Mouse (Mus musculus) embryonic facial prominence, embryonic 10.5 days (tissue): Measurements from ENCODE around the gene Tsen34. TPM values are rescaled to one million over a fixed set of nuclear protein-coding genes. Genes with fewer than 3 reads are reported as not detected.
"Not testable (repeated sequence)": the region's sequence is repeated elsewhere in the genome, so short reads cannot be mapped to it uniquely, and the experiment has no call there.

ENCODE experiments used
- DNase-seq: peaks from one replicate; pipeline ENCODE4 v3.0.0-alpha.2; 2017; ENCODE audit warnings: low spot score
- H3K27ac ChIP-seq: fragments of 300-500 bp; sonication (generic); replicated peaks from 2 replicates; pipeline ENCODE4 v1.5.1; 2016; ENCODE audit warnings: mild to moderate bottlenecking
- H3K27me3 ChIP-seq: fragments of 300-500 bp; sonication (generic); replicated peaks from 2 replicates; pipeline ENCODE4 v1.6.1; 2016; ENCODE audit warnings: low read depth, mild to moderate bottlenecking; ENCODE audit not compliant: poor library complexity, severe bottlenecking
- H3K36me3 ChIP-seq: fragments of 300-500 bp; sonication (generic); replicated peaks from 2 replicates; pipeline ENCODE4 v1.6.1; 2016; ENCODE audit warnings: mild to moderate bottlenecking, moderate library complexity
- H3K4me1 ChIP-seq: fragments of 300-500 bp; sonication (generic); 2 replicates; pipeline ENCODE4 v1.6.1; 2016
- H3K4me3 ChIP-seq: fragments of 300-500 bp; sonication (generic); 2 replicates; pipeline ENCODE4 v1.5.1; 2016; ENCODE audit warnings: mild to moderate bottlenecking, moderate library complexity
- H3K9me3 ChIP-seq: fragments of 300-500 bp; sonication (generic); 2 replicates; pipeline ENCODE4 v1.6.1; 2016; ENCODE audit warnings: mild to moderate bottlenecking
- WGBS: fragments of 180-500 bp; shearing (Covaris S2); methylation state at CpG from one replicate; pipeline ENCODE4 v1.1.7; 2016; 5-methylcytosine and 5-hydroxymethylcytosine counted together
- polyA plus RNA-seq: library from polyadenylated mRNA; unstranded; fragments of >200 nt; fragmentation: Nextera tagmentation; extraction: Ambion mirVana; gene quantifications from 2 replicates; pipeline ENCODE4 v1.2.1, GENCODE M21; 2016

Gene Tsen34
- polyA plus RNA-seq, 1 experiment from 2014 or later, result 306 TPM

DNA sequence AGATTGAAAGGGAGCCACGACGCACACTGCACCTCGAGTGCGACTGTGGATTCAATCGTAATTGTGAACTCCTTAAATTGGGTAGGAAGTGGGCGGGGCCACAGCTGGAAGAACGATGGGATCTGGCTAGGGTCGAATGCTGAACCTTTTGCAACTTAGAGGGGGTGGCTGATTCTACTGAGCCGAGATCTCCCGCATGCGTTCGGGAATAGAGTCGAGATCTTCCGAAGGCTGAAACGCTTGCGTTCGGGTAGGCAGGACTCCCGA is 1.1 kb downstream of the Tsen34 start:
- Histone ChIP-seq H3K4me3 (peak overlapping the region; percentile 85), H3K36me3 (peaks cover 50% of the 10 kb centered on the region)
- WGBS, result under 1% methylated on average over 18 of the region's 18 CpGs

DNA sequence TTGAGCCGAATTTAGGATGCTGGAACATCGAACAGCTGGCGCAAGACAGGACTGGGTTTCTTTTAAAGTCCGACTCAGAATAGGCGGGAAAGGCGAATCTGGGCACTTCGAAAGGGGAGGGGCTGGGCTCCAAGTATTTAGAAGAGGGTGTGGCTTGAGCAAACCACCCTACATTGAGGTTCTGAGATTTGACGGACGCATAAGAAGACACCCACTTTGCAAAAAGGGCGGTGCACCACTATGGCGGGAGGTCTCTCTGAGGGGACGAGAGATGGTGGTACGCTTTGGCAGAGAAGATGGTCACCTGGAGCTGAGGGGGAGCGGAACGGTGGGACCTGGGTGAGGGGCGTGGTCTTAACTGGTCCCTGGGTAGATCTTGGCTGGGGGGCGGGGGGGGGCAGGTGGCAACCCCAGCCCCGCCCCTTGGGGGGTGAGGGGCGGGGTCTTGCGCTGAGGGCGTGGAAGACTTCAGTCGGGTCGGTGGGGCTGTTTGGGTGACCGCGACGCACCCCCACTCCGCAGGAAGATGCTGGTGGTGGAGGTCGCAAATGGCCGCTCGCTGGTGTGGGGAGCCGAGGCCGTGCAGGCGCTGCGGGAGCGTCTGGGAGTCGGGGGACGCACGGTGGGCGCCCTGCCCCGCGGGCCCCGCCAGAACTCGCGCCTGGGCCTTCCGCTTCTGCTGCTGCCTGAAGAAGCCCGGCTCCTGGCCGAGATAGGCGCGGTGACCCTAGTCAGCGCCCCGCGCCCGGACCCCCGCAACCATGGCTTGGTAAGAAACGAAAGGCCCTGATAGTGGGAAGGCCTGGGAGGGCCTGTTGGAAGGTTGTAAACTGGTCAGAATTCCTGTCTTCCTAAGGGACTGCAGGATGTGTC is 1.6 kb downstream of the Tsen34 start:
- Histone ChIP-seq H3K27ac (peak overlapping the region; percentile 95), H3K9me3 (no peaks in the 10 kb centered on the region), H3K27me3 (no peaks in the 10 kb centered on the region), H3K36me3 (peaks cover 52% of the 10 kb centered on the region), H3K4me1 (peaks cover 25% of the 10 kb centered on the region), H3K4me3 (peak overlapping the region; percentile 85)
- WGBS, result 1% methylated on average over 55 of the region's 55 CpGs
- DNase-seq, result peak; percentile 84

More for the DNA sequence above, 1.1 kb downstream of the Tsen34 start:
- DNase-seq, result no peak
- H3K27me3 ChIP-seq, result no peaks in the 10 kb centered on the region
- peak overlapping the region; percentile 95 for H3K27ac ChIP-seq
- peaks cover 25% of the 10 kb centered on the region for H3K4me1 ChIP-seq
- no peaks in the 10 kb centered on the region for H3K9me3 ChIP-seq

DNA sequence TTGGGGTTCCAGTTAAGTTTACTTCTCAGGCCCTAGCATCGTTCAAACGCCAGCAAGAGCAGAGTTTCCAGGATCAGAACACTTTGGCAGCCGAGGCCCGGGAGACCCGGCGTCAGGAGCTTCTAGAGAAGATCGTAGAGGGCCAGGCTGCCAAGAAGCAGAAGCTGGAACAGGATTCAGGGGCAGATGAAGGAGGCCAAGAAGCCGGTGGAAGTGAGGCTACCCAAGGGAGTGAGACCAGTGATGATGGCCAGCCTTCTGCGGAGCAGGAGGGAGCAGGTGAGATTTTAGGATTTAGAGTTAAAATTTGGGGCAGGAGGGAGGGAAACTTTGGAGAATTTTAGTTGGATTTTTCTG is 2.3 kb downstream of the Tsen34 start:
- Histone ChIP-seq H3K27ac (peak overlapping the region; percentile 95), H3K36me3 (peaks cover 56% of the 10 kb centered on the region), H3K4me3 (peak overlapping the region; percentile 85), H3K4me1 (peaks cover 25% of the 10 kb centered on the region)
- H3K27me3 ChIP-seq, H3K9me3 ChIP-seq: not testable (repeated sequence)
- DNase-seq, result peak; percentile 21
- 11% methylated on average over 9 of the region's 9 CpGs for WGBS

DNA sequence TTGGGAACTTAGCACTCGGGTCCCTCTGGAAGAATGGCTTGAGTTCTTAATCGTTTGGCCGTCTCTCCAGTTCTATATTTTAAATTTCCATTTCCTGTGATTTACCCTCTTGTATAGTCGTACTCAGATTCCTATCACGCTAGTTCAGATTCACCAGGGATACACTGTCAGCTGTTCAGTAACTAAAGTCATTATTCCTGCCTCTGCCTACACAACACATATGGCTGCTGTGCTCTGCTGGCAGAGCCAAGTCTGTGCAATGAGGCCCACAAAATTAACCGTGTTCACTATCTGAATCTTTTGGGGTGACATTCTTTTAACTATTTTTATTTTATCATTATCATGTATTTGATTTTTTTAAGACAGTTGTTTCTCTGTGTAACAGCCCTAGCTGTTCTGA is 5.8 kb downstream of the Tsen34 start:
- no peak for DNase-seq
- peaks cover 65% of the 10 kb centered on the region for H3K36me3 ChIP-seq
- 96% methylated on average over 6 of the region's 6 CpGs for WGBS

DNA sequence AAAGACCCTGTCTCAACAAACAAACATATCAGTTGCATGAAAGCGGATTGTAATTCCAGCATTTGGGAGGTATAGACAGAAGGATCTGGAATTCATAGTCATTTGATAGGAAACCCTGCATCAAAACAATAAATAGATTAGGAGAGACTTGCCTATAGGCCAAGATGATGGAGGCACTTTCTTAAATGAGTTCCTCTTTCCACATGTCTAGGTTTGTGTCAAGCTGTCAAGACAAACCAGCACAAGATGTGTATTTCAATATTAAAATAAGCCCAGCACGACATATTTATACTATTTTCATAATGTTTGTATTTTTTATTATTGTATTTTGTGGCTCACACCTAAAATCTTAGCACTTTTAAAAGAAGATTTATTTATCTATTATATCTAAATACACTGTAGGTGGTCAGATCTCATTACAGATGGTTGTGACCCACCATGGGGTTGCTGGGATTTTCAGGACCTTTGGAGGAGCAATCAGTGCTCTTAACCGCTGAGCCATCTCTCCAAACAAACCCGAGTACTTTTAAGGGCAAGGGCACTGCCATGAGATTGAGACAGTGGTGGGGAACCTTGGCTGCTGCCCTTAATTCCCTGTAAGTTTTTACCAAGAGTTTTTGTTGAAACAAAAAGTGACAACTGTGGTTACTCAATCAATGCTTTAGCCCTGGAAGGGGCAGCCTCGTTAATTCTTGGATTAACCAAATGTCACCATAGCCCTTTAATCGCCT is 10.7 kb downstream of the Tsen34 start:
- H3K36me3 ChIP-seq, result peaks cover 77% of the 10 kb centered on the region
- H3K4me3 ChIP-seq, result peak overlapping the region; percentile 87

More for the DNA sequence above, 5.8 kb downstream of the Tsen34 start:
- no peaks in the 10 kb centered on the region for H3K9me3 ChIP-seq
- H3K4me1 ChIP-seq, result peaks cover 12% of the 10 kb centered on the region
- no peak overlapping the region for H3K4me3 ChIP-seq
- H3K27ac ChIP-seq, result no peak overlapping the region
- H3K27me3 ChIP-seq, result no peaks in the 10 kb centered on the region

DNA sequence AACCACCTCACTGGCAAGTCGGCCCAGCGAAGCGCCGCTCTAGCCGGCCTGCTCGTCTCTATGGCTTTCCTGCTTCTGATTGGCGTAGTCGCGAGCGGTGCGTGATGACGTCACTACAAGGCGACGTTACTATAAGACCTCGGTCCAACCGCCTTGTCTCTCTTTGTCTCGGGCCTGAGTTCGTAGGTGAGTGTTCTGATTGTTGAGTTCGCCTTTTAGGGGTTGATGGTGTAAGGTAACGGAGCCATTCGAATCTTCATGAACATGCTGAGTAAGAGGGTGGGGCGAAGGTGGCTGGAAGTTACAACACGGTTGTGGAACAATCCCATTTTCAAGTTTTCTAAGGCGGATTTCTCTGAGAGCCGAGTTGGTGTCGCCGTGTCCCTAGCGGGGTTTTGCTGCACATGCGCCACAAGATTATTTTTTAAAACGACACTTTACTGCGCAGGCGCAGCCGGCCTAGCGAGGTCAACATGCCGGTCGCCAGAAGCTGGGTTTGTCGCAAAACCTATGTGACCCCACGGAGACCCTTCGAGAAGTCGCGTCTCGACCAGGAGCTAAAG is 11.3 kb downstream of the Tsen34 start, which contains the start of gene Rps9:
Gene Rps9, plus strand, starts transcription at position 115 of the 563 bp plus-strand sequence.
- DNase-seq, result peak; percentile 94
- no peaks in the 10 kb centered on the region for H3K27me3 ChIP-seq
- H3K36me3 ChIP-seq, result peaks cover 71% of the 10 kb centered on the region
- H3K9me3 ChIP-seq, result no peaks in the 10 kb centered on the region
- WGBS, result under 1% methylated on average over 42 of the region's 42 CpGs
- H3K27ac ChIP-seq, result peak within 1 kb of the TSS; percentile 96
- H3K4me1 ChIP-seq, result peaks cover 13% of the 10 kb centered on the region
- H3K4me3 ChIP-seq, result peak within 1 kb of the TSS; percentile 87

More for the DNA sequence above, 10.7 kb downstream of the Tsen34 start:
- Histone ChIP-seq H3K4me1 (peaks cover 13% of the 10 kb centered on the region), H3K9me3 (no peaks in the 10 kb centered on the region), H3K27ac (peak overlapping the region; percentile 96), H3K27me3 (no peaks in the 10 kb centered on the region)
- 19% methylated on average over 6 of the region's 6 CpGs for WGBS
- DNase-seq, result no peak

DNA sequence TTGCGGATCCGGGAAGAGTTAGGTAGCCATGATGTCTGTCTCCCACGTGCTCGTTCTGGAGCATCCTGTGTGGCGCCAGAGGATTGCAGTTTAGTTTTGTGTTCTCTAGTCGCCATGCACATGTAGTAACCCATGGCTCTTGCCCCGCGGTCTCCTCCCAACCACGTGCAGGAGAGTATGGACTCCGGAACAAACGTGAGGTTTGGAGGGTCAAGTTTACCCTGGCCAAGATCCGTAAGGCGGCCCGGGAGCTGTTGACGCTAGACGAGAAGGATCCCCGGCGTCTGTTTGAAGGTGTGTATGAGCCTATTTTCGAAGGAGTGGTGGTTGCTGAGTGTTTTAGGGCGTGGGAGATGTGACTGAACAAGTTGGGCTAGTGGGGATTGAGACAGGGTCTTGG is 11.8 kb downstream of the Tsen34 start:
- Histone ChIP-seq H3K36me3 (peaks cover 66% of the 10 kb centered on the region), H3K4me3 (peak overlapping the region; percentile 87), H3K9me3 (no peaks in the 10 kb centered on the region), H3K27ac (peak overlapping the region; percentile 96), H3K4me1 (peaks cover 13% of the 10 kb centered on the region), H3K27me3 (no peaks in the 10 kb centered on the region)
- WGBS, result under 1% methylated on average over 20 of the region's 20 CpGs
- no peak for DNase-seq

DNA sequence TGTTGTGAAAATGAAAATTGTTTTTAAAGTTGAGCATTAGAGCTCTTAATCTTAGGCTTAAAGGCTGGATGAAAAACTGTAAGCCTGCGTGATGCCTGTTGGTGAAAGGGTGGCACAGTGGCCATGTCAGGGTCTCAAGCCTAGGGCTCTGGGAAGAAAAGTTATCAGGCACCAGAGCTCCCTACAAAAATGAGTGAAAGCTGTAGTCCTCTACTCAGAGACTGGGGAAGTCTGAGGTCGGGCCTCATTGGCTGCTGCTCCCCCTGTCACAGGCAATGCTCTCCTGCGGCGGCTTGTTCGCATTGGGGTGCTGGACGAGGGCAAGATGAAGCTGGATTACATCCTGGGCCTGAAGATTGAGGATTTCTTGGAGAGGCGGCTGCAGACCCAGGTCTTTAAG is 12.8 kb downstream of the Tsen34 start:
- Histone ChIP-seq H3K4me1 (peaks cover 13% of the 10 kb centered on the region), H3K27ac (peak overlapping the region; percentile 96), H3K4me3 (peak overlapping the region; percentile 87), H3K36me3 (peaks cover 56% of the 10 kb centered on the region)
- WGBS, result 9% methylated on average over 7 of the region's 7 CpGs
- H3K9me3 ChIP-seq, H3K27me3 ChIP-seq: not testable (repeated sequence)
- peak; percentile 17 for DNase-seq

DNA sequence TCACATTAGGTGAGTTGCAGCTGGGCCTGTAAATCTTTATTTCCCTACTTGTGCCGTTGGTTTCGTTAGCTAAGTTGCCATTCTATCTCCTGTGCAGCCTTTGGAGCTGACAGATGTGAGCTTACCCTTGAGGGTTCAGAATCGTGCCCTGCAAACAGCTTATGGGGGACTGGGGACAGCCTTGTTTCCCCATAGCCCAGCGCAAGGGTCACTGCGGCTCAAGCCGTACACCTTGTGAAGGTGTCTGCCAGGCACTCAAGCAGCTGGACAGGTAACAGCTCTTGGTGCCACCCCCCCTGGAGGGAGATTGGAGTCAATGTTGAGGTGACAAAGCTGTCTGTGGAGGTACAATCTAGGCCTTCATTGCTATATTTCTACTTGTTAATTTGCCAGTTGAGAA is 13.2 kb downstream of the Tsen34 start:
- H3K4me1 ChIP-seq, result peaks cover 13% of the 10 kb centered on the region
- no peaks in the 10 kb centered on the region for H3K9me3 ChIP-seq
- H3K27ac ChIP-seq, result peak overlapping the region; percentile 96
- no peak for DNase-seq
- H3K27me3 ChIP-seq, result no peaks in the 10 kb centered on the region
- 43% methylated on average over 6 of the region's 6 CpGs for WGBS
- peaks cover 55% of the 10 kb centered on the region for H3K36me3 ChIP-seq
- H3K4me3 ChIP-seq, result peak overlapping the region; percentile 87

DNA sequence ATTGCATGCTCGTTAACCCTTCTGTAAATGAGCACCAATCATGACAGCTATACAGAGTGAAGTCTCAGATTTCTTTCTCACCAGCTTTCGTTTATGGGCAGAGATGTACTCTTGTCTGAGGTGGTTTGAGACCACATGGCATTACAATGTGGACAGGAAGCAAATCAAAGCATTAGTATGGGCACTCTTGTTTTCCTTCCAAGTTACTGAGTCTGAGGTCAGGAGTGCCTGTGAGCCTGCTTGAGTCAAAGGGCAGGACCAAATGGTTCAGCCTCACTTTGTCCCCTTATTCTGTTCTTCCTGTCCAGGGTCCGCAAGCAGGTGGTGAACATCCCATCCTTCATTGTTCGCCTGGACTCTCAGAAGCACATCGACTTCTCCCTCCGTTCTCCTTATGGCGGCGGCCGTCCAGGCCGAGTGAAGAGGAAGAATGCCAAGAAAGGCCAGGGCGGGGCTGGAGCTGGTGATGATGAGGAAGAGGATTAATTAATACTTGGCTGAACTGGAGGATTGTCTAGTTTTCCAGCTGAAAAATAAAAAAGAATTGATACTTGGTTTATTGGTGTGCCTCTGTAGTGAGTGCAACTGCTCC is 13.8 kb downstream of the Tsen34 start:
- Histone ChIP-seq H3K9me3 (no peaks in the 10 kb centered on the region), H3K4me3 (peak overlapping the region; percentile 87), H3K27ac (no peak overlapping the region), H3K27me3 (no peaks in the 10 kb centered on the region), H3K4me1 (peaks cover 13% of the 10 kb centered on the region), H3K36me3 (peaks cover 49% of the 10 kb centered on the region)
- WGBS, result 64% methylated on average over 11 of the region's 11 CpGs
- DNase-seq, result no peak

DNA sequence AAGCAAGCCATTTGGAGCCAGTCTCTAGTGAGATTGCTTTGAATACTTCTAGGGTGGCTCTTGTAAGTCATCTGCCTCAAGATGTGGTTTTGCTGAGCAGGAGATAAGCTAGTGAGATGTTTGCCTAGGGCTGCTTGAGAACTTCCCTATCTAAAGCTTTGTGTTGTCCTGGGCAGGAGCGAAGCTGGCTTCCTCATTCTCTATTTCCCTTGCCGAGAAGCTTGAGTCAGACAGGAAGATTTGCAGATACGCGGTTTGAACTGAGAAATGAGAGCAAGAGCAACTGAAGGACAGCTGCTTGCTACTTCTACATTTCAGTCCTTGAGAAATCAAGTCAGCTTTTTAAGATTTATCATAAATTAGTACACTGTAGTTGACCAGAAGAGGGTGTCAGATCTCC is 14.4 kb downstream of the Tsen34 start:
- peaks cover 13% of the 10 kb centered on the region for H3K4me1 ChIP-seq
- H3K9me3 ChIP-seq, result no peaks in the 10 kb centered on the region
- no peak overlapping the region for H3K27ac ChIP-seq
- DNase-seq, result no peak
- peaks cover 44% of the 10 kb centered on the region for H3K36me3 ChIP-seq
- WGBS, result 67% methylated on average over 4 of the region's 4 CpGs
- H3K27me3 ChIP-seq, result no peaks in the 10 kb centered on the region
- H3K4me3 ChIP-seq, result peak overlapping the region; percentile 87

DNA sequence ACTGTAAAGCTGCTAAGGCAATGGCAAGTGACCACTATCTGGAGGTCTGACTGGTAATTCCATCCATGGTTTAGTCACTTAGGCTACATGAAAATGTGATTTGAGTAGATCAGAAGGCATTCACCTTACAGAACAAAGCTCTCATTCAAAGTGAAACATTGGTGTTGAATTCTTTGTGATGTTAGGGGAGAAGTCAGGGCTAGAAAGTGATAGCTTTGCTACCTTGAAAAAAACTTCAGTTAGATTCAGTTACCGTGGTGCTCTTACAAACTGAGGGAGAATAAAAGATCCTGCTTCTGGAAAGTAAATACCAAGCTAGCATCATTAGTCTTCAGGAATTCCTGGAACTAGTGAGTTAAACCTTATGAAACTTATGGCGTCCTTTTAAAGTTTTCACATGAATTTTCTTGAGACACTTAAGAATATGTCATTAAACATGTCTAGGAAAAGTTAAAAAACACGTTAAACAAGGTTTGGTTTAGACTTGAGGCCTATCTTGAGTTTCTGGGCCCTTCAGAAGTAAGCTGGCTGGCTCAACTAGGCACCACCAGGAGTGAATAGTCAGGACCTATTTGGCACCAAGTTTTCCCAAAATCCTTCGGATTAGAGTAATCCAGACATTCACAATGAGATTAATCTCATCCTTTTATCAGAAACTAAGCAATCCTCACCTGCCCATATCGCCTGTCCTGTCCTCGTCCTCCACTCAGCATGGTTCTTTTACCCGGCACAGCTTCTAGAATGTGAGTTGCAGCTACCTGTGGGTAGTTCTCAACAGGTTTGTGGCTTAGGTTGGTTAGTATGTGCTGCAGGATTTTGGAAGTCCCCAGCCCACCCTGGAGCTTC is 15.1 kb downstream of the Tsen34 start:
- no peak overlapping the region for H3K27ac ChIP-seq
- H3K4me1 ChIP-seq, result peaks cover 13% of the 10 kb centered on the region
- DNase-seq, result peak; percentile 23
- H3K36me3 ChIP-seq, result peaks cover 43% of the 10 kb centered on the region
- H3K27me3 ChIP-seq, result no peaks in the 10 kb centered on the region
- H3K9me3 ChIP-seq, result no peaks in the 10 kb centered on the region
- 19% methylated on average over 7 of the region's 7 CpGs for WGBS
- H3K4me3 ChIP-seq, result no peak overlapping the region
